9 mouse cellular contexts compared by ENCODE assay signal in the genomic region with DNA sequence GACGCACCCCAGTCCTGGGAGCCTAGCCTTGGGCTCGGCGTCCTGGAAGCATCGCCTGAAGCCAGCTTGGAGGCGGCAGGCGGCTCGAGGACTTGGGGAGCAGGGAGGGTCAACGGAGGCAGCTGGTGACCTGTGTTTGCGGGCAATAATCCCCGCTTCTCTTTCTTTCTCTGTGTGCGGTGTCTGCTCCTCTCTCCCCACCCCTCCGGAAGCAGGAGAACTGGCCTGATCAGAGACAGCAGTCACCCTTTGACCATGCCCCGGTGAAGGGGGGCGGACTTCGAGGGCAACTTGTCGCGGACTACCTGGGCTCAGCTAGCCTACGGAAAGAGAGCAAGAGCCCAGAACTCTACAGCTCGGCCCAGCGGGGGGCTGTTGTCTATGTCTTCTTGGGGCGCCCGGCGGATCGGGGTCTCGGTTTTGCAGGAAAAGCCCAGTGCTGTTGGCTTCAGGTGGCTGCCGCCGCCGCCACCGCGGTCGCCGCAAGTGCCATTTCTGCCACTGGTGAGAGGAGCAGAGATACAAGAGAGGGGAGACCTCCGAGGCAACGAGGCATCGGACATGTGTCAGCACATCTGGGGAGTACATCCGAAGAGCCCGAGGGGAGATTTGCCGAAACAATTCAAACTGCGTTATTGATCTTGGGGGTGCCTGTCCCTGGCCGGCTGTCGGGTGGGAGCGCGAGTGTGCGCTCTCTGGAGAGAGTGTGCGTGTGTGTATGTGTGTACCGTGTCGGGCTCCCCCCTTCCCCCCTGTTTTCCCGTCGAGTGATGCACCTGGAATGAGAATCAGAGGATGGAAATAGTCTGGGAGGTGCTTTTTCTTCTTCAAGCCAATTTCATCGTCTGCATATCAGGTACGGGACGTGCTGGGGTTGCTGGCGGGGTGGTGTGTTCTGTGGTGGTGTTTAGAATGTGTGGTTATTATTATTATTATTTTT. TPM values are rescaled to one million over a fixed set of nuclear protein-coding genes. Genes with fewer than 3 reads are reported as not detected.
DNase-seq lines count a peak whose midpoint lies in the region; ATAC-seq lines count a peak whose summit lies in the region.
"Had no signal": no experiment of that assay in that cellular context is flagged by ENCODE, and none has a peak within 500 bp of the region (broad histone marks: within the 10 kb centered on the region; RNA-seq: fewer than 3 reads in every experiment).

No protein-coding gene starts in this region.

- peaks cover 30% of the 10 kb centered on the region for H3K4me1 ChIP-seq in hindbrain, embryonic 10.5 days (replicated peaks)
- 0 out of 2 replicates have a peak, but pooled peaks cover 5% of the 10 kb centered on the region for H3K4me1 ChIP-seq in midbrain, embryonic 14.5 days (ENCODE audit: control insufficient read depth, insufficient read depth, low read length)

- H3K36me3 ChIP-seq in hindbrain, embryonic 10.5 days, result no peaks in the 10 kb centered on the region
- H3K36me3 ChIP-seq in midbrain, embryonic 14.5 days (ENCODE audit: control insufficient read depth, insufficient read depth, low read length), result no peaks in the 10 kb centered on the region

- peak overlapping the region; percentile 98 for H3K4me2 ChIP-seq in midbrain, embryonic 14.5 days (ENCODE audit: low read length)

- peak overlapping the region; percentile 62 for H3K4me3 ChIP-seq in hindbrain, embryonic 10.5 days
- peak overlapping the region; percentile 64 for H3K4me3 ChIP-seq in midbrain, embryonic 14.5 days (replicated peaks; ENCODE audit: low read depth, low read length)

- DNase-seq in left cerebral cortex, adult 18-20 months (ENCODE audit: low spot score in 2 of 2), result peak; percentile 17 to 27
- no peak for DNase-seq in left cerebral cortex, adult 9 months (ENCODE audit: low spot score in 2 of 2)
- DNase-seq in cerebellum, postnatal 14 days, result peak; percentile 74 to 76
- DNase-seq in hindbrain, embryonic 10.5 days (ENCODE audit: low spot score), result peak; percentile 24
- DNase-seq in midbrain, embryonic 14.5 days, result peak; percentile 60
- DNase-seq in spleen, postnatal 36 days (ENCODE audit: low spot score in 2 of 2), result no peak
- no peak for DNase-seq in yolk sac, embryonic 10.5 days (ENCODE audit: low spot score)

- WGBS in hindbrain, embryonic 10.5 days, result under 1% methylated on average over 53 of the region's 53 CpGs
- 2% methylated on average over 53 of the region's 53 CpGs for WGBS in midbrain, embryonic 14.5 days

- H3K9ac ChIP-seq in midbrain, embryonic 14.5 days (replicated peaks; ENCODE audit: low read length), result peak overlapping the region; percentile 62

- H3K9me3 ChIP-seq in hindbrain, embryonic 10.5 days, result no peaks in the 10 kb centered on the region
- H3K9me3 ChIP-seq in midbrain, embryonic 14.5 days (ENCODE audit: control insufficient read depth, low read length), result no peaks in the 10 kb centered on the region

- ATAC-seq in midbrain, embryonic 14.5 days (ENCODE audit: low FRiP score, low TSS enrichment), result peak; percentile 31; the same call in 1 of the 2 replicates
- no peak for ATAC-seq in erythroid progenitor cell, adult 5-6 weeks (replicated peaks; ENCODE audit: low FRiP score, poor library complexity, severe bottlenecking)

- H3K27me3 ChIP-seq in hindbrain, embryonic 10.5 days (ENCODE audit: insufficient read depth, poor library complexity, severe bottlenecking), result peaks cover 62% of the 10 kb centered on the region
- H3K27me3 ChIP-seq in midbrain, embryonic 14.5 days (ENCODE audit: control insufficient read depth, insufficient read depth, low read length), result peaks cover 19% of the 10 kb centered on the region

- 0 out of 2 replicates have a peak overlapping the region, but pooled peaks have one; percentile 29 for H3K27ac ChIP-seq in hindbrain, embryonic 10.5 days
- peak overlapping the region; percentile 63 for H3K27ac ChIP-seq in midbrain, embryonic 14.5 days (replicated peaks; ENCODE audit: low read depth, low read length)

RNA-seq across cellular contexts. Expression of gene Car10, which starts 1.9 kb away (rescaled TPM):
- 100 to 1,000 TPM; 138 to 154 TPM for total RNA-seq in left cerebral cortex, adult 18-20 months (2021)
- 0.61 and 4.9 TPM in 2 replicates for polyA plus RNA-seq in hindbrain, embryonic 10.5 days (2016; fragmentation: Nextera tagmentation; extraction: Ambion mirVana)
- 28.7 and 31.3 TPM in 2 replicates for polyA plus RNA-seq in midbrain, embryonic 14.5 days (2014; fragmentation: Nextera tagmentation; extraction: Ambion mirVana)
- total RNA-seq in erythroid progenitor cell, adult 5-6 weeks (2015; ENCODE audit: low replicate concordance), result not detected in 2 replicates
- total RNA-seq in erythroid progenitor cell, adult 5-6 weeks (2017; ENCODE audit: low replicate concordance), result not detected in 2 replicates
- total RNA-seq: liver, adult 2 months had no signal
- polyA plus RNA-seq: liver, adult 2 months had no signal

Comparison
In these comparisons a context has a peak if more than half of its experiments do, and no peak if none do; other contexts are left out.
1. DNase-seq: peak in left cerebral cortex, adult 18-20 months (2 of 2), cerebellum, postnatal 14 days (2 of 2), hindbrain, embryonic 10.5 days (single experiment) and midbrain, embryonic 14.5 days (single experiment); none in left cerebral cortex, adult 9 months (0 of 2), spleen, postnatal 36 days (0 of 2) and yolk sac, embryonic 10.5 days (single experiment).
2. RNA of gene Car10, which starts 1.9 kb away (total RNA-seq): 138 to 154 TPM in left cerebral cortex, adult 18-20 months; not detected in erythroid progenitor cell, adult 5-6 weeks; every median in the first group is over 100 times any median in the second.